Mouse (Mus musculus) layer of hippocampus, adult 11-12 months (tissue): Measurements from ENCODE around the gene Kalrn.

ENCODE experiments used
- DNase-seq: peaks from one replicate; pipeline ENCODE4 v3.0.0; 2022; ENCODE audit warnings: low spot score

Kalrn gene

DNA sequence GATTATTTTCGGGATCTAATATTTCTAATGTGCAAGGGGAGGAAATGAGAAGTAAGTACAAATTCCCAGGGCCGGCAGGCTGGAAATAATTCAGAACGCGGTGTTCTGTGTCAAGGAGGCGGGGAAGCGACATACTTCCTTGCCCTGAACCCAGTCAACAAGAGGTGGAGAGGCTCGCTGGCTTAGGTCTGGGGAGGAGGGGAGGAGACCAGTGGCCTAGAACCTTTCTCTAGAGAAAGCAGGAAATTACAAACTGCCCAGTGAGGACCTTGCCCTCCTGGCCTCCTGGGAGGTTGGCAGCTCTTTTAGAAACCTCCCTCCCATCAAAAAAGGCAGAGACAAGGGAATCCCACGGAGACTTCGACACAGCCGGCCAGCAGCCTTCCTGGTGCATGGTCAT lies 225.8 kb downstream of the Kalrn start:
- no peak for DNase-seq

DNA sequence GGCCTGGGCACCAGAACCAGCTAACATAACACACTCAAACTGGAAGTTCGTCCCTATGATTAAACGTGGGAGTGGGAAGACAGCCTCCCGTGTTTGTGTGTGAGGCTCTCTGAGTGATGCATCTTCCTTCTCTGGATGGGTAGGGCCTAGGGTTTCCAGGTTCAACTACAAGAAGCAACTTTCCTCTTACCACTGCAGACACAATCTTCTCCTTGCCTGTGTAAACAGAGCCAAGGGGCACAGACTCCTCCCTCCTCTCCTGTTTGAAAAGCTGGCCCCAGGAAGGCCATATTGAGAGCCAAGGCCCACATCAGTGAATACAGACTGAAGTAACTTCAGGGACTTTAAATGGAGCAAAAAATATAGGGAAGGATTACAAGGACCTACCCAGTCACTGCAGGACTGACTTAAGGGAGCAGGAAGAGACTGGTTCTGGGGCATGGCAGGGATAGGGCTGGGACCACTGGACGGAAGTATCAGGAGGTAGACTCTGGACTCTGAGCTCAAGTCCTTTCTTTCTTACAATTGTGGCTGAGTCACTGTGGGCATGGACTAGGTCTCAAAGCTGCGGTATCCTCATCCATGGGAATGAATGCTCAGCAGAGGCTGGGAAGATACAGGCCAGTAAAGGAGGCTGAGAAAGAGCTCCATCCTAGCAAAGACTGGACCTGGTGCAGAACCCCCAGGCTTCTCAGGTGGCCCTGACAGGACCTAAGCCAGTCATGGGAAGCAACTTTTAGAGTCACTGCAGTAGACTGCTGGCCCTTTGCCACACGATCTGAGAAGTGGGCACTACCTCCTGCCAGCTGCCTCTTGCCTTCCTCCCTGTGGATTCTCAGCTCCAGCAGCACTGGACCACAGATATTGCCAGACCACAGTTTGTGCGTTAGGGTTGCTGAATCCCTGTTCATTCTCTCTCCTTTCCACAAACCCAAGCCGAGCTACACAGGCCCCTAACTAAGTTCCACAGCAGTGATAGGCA lies 228.1 kb downstream of the Kalrn start:
- DNase-seq = no peak

DNA sequence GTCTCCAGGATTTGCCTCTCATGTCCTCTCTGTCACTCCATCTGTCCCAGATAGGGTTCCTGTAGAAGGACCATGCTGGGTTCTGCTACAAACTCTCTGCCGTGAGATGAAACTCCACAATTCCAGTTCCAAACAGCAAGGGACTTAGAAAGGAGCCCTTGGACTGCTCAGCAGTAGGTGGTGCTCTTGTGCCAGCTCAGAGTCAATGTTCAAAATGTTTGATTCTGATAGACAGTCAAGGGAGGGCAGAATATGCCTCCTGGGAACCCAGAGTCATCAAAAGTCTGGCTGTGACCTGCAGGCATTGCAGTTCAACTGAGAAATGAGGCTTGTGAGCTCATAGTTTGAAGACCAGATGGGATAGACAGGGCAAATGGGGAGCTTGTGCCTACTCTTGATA lies 229.4 kb downstream of the Kalrn start:
- DNase-seq = peak; percentile 63

DNA sequence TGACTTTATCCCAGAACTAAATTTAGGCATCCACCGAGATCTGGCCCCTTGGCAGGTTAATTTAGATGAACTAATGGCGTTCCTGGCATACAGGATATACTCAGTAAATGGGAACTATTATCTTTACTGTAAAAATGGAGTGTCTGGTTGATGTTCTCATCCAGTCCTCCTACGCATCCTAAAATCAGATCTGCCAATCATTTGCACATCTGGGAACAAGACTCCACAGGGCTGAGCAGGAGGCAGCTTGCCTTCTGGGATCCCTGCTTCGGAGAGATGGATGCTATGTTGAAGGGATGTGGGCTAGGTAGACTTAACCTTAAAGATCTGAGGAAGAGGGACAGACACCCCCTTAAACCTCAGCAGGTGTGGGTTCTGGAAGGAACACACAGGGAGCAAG lies 230.2 kb downstream of the Kalrn start:
- no peak for DNase-seq

DNA sequence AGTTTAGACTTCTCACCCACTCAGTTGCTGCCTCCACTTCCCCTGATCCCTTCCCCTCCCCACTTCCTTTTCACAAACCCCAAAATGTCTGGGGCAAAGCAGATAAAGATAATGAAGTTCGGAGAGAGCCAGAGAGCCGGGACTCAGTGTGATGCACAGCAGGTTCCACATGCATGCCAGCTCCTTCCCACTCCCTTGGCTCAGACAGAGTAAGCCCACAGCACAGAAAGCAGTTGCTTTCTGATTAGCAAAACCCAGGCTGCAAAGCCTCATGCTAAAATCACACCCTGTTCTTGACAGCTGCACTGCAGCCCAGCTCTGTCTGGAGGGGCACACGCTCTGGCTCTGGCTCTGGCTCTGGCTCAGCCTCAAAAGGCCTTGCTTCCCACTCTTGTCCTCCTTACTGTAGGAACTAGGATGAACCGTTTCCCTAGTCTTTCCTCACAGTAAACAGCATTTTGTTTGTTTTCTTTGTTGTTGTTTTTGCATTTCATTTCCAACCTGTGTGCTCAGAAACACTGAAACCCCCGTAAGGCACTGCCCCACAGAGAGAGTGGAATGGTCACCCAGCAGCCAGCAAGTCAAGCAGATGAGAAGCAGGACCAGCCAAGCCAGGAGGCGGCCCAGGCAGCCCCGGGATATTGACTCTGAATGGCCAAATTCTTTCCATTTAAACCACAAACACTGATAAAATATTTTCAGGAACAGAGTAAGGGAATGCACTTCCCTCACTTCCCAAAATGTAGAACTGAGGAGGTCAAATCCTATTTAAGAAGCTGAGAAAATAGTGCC lies 230.8 kb downstream of the Kalrn start:
- peak; percentile 81 for DNase-seq

DNA sequence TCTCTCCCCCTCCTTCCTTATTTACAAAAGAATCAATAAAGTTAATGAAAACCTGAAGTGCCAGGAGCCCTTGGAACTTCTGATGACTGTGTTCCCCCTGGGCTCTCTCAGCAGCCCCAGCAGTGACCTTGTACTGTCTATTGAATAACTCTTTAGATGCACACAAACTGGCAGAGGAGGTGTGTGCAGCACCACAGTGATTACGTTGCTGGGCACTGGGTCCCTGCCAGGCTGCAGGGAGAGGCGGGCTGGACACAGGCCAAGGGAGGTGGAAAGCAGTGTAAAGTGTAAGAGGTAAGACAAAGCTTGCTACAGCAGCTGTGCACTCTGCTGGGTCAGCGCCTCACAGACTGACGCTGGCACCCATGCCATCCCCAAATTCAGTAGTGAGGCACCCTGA lies 238.4 kb downstream of the Kalrn start:
- DNase-seq = no peak

DNA sequence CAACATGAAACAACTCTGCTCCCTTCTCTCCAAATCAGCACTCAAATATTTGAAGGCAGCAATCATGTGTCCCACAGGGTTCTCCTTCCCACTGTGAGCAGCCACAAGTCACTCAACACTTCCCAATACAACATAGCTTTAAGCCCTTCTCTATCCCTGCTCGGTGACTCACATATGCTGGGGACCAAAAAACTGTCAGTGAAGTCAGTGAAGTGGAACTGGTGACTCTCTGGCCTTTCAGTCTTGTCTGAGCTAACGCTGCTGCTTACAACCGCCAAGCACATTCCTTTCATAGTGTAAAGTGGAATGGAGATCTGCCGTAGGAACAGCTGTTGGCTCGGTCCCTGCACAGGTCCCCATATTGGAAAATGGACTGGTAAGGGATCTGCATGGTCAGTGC lies 241.7 kb downstream of the Kalrn start:
- DNase-seq = no peak

DNA sequence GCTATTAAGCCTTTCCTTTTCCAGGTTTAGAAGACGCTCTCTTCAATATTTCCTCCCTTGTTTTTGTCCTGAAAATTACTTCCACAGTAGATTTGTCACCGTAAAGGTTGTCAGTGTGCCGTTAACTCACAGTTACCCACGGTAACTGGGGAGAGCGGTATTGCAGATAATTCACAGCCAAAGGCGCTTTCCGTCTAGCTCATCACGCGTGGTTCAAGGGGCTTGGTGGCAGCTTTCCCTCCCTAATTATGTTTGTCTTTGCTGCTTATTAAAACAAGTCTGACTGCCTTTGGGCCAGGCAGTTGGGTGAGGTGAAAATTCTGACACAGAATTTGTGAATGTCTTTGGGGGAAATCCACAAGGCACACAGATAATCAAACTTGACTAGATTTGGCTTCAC lies 243.5 kb downstream of the Kalrn start:
- DNase-seq = no peak

DNA sequence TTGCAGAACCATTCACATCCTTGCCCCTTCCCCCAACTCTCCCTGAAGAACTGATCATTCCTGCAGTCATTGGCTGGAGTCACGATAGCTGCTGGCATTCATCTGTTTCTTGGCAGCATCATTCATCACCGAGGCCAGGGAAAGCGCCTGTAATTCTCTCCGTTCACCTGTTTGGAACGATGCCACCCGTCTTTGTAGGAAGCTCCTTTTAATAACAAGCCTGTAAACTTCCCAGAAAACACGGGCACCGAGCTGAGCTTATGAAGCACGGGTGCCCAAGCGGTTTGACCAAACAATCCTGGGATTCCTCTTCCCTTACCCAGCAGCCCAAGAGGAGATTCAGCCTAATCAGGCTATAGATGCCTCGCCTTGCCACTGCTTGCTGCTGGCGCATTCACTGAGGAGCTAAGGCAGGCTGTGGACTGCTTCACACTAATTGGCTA lies 243.9 kb downstream of the Kalrn start:
- peak; percentile 43 for DNase-seq

DNA sequence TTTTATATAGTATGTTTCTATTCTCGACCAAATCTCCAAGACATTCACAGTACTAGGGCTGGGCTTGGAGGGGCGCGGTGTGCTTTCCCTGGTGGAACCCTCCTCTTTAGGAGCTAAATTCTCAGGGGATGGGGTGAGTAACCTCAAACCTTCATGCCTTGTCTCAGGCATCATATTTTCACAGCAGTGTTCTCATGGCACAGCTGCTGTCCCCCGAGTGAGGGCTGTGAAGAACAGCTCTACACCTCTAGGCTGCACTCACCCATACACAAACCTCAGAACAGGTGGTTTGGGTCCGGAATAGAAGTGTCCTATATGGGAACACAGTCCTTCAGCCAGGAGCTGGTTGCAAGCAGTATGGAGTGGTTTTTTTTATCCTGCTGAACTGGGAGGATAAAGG lies 245.4 kb downstream of the Kalrn start:
- no peak for DNase-seq

DNA sequence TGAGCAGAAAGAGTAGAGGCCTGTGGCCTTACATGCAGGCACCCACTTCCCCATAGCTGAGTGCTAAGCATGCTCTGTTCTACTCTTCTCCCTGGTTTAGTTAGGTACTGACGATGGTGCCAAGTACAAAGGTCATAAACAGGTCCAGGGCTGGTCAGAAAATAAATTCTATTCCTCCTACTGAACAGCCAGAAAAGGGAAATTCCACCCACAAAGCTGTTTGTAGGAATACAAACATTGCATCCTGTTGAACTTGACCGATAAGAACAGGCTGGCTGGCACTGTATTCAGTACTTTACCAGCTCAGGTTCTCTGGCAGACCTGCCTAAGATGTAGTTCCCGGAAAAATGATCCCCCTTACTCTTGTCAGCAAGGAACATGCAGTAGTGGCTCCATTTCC lies 247.5 kb downstream of the Kalrn start:
- no peak for DNase-seq

DNA sequence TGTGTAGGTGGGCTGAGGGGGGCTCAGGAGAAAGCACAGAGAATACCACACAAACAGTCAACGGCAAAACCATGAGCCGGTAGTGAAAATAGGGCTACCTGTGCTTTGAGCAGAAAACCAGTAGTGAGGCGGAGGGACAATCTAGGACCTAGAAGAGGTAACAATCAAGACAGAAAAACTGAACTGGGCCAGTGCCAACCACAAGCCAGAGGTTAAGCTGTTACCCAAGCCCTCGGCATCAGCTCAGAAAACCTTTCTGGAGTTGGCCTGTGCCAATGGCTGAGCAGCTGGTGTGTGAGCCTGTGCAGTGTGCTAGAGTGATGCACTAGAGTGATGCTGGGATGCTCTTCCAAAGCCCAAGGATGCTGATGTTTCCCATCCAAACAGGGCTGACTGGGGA lies 248.2 kb downstream of the Kalrn start:
- no peak for DNase-seq

DNA sequence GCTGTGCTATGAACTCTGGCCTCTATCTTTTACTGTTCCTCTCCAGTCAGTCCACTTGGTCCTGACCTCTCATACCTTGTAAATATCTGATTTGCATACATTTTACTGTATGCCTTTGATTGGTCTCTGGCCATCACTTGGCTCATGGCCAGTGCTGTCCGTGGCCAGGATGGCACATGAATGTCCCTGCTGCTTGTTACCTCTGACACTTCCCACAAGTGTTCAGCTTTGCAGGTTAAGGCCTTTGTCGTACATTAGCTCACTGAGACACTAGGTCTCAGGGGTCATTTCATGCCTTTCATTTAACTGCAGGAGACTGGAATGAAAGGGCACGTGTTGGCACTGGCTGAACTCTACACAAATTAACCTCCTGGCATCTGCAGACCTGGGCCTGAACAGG lies 248.6 kb downstream of the Kalrn start:
- DNase-seq = no peak

DNA sequence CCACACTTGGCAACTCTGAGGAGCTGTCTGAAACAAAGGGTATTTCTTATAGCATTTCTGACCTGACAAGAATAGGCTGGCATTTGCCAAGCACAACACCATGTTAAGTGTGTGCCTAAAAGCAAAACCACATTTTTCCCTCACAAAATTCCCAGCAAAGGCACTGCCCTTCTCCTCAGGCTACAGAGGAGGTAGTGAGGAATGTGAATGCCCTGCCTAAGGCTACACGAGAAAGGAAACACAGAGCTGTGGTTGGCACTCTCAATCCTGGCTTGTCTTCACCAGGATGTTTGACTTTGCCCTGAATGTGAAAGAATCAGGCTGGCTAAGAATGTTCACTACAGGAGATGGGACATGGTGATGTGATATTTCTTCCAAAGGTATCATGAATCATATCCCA lies 249.8 kb downstream of the Kalrn start:
- no peak for DNase-seq

DNA sequence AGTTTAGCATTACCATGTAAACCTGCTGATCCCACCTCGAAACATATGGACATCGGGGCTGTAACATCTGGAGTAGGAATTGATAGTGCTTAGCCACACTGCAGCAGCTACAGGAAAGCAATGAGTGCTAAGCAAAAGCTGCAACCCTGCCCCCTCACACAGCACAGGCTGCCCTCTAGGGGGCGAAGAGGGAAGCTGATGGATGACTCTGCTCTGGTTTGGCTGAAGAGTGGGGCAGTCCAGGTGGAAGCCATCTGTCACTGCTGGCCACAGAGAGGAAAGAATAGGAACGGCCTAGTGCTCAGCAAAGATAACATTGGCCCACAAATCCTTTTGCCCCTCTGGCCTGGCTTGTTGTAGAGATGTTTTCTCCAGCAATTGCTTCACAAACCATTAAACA lies 250.8 kb downstream of the Kalrn start:
- peak; percentile 61 for DNase-seq

DNA sequence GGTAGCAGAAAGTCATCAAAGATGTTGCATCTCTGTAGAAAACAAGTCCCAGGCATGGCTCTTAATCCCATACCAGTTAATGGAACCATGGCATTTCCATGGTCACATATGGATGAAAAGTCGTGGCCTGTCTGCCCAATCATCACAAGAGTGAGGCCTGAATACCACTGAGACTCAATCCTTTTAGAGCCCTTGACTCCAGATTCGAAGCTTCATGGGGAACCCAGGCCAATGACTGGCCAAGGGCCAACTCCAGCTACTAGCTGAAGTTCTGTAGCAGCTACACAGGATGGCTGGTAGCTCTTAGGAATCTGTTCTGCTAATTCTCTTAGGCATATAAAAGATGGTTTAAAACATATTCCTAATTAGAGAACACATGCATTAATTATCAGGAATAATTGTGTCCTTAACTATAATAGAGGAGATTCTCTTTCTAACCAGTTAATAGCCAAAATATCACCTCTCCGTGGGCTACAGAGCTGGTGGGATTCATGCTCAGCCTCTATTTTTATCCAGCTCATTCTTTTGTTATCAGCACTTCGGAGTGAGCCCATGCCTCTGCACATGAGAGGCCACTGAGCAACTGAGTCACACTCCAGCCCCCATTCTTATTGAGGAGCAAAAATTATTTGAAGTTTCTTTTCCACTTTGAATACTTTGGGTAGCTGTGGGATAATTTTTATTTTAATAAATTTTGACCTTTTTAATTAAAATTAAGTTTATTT lies 252.1 kb downstream of the Kalrn start:
- no peak for DNase-seq

DNA sequence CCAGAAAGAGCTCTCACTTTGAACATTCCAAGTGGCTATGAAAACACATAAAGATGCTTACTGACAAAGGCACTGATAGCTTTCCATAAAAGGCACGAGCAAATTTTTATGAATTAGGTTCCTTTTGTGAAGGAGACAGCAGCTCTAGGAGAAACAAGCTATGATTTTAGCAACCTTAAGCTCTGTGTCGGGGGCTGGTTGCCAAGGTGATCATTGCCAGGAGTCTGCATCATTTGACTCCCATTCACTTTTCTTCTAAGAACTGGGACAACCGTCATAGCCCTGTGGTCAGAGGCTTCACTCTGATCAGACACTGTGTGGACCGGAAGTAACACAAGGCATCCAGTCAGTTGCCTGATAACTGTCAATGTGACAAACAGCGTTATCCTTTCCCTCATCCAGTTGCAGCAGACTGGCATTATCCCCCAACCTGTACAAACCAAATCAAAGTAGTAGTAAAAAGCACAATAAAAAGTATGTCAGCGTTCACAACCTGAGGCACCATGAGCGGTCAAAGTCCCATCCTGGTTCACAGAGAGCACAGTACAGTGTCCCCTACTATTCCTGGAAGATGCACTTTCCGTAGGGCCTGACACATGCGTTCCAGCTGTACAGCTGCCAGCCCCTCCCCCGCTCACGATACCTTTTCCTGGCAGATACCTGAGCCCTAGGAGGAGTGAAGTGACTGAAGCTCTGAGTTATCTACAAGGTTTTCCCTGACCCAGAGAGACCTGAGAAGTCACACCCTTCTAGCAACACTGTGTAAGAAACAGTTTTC lies 253.1 kb downstream of the Kalrn start:
- DNase-seq = no peak

DNA sequence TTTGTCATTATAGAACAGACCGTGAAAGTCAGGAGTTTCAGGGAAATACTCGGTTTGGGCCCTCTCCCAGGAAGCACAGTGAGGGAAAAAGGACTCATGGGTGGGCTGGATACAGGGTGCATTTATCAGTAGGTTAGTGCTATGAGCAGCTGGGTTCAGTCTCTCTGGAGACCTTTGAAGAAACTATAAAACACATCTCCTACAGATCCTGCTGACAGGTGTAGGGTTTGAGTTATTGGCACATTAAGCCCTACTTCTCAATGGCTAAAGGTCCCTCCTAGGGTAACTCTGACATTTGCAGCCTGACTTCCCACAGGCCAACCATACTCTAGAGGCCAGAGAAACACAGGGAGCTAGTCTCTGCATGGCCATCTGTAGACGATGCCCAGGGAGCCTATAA lies 256.2 kb downstream of the Kalrn start:
- no peak for DNase-seq

DNA sequence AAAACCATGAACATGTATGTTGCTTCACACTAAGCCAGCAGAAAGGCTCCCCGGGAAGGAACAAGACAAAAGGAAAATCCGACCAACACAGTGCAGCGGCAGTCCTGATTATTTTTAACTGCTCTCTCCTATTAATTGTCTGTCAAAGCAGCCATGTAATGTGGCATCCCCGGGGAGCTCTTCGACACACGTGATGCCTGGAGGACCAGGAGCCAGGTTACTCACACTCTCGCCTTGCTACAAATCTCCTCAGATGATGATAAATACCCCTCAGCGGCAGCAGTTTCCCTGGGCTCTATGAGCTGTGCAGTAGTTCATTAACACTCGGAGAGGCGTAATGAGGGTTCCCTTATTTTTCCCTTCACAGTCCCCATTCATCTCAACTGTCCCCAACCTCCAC lies 257.1 kb downstream of the Kalrn start:
- no peak for DNase-seq

DNA sequence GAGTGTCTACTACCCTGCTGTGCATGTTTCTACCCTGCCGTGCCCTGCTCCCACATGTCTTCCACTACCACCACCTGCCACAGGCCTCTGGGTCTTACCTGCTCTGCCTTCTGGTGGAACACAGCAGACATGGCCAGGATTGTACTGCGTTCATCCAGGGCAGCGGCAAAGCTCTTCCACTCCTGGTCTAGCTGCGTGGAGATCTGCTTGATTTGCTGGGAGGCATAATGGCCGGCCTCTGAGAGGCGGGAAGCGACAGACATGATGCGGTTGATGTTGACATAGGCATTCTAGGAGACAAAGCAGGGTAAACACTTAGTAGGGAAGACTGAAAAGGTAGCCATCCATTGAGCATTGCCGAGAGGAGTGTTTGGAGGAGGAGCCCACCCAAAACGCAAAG lies 259.3 kb downstream of the Kalrn start:
- no peak for DNase-seq

DNA sequence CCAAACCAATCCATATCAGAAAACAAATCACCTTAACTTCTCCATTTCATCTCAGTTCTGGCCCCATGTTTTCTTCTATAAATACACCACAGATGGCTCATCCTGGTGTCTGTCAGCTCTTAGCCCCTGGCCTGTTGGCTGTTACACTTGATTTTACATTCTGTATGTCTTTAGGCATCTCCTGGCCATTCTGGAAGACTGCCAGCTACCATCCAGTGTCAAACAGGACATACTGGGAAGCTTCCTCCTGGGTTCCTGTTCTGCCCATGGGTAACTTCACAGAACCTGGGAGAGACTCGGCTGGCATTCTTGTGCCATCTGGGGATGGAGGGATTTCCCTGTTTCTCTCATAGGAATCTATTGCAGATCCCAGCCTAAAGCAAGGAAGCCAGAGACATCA lies 261.8 kb downstream of the Kalrn start:
- DNase-seq = no peak

DNA sequence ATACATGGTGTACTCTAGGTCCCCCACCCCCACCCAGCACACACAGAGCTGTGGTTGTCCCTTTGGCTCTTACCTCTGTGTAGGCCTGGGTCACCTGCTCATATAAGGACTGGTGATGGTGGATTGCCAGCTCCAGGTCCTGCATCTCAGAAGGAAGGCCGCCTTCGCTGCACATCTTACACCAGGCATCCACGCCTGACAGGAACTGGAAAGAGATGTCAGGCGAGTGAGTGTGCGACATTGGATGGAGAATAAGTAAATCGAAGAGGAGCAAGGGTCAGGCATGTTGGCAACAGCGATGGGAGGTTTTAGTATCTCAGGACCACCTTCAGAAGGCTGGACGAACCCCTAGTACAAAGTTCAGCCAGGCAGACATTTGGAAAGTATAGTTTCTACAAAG lies 263.0 kb downstream of the Kalrn start:
- no peak for DNase-seq
